21 mouse cellular contexts compared by ENCODE assay signal in genomic region chr11:107783861-107784754, GRCm38 (mm10). TPM values are rescaled to one million over a fixed set of nuclear protein-coding genes. Genes with fewer than 3 reads are reported as not detected.
DNase-seq lines count a peak whose midpoint lies in the region; ATAC-seq lines count a peak whose summit lies in the region.
"Had no signal": no experiment of that assay in that cellular context is flagged by ENCODE, and none has a peak within 500 bp of the region (broad histone marks: within the 10 kb centered on the region; RNA-seq: fewer than 3 reads in every experiment).

No protein-coding gene starts in this region.

- H3K27me3 ChIP-seq in hindbrain, embryonic 14.5 days (ENCODE audit: control insufficient read depth, insufficient read depth, low read length): no peaks in the 10 kb centered on the region
- no peaks in the 10 kb centered on the region for H3K27me3 ChIP-seq in hindbrain, embryonic 16.5 days (replicated peaks; ENCODE audit: control insufficient read depth, insufficient read depth, low read length)
- peaks cover 3% of the 10 kb centered on the region for H3K27me3 ChIP-seq in liver, embryonic 12.5 days (replicated peaks)

- no peak overlapping the region for H3K27ac ChIP-seq in hindbrain, embryonic 14.5 days
- no peak overlapping the region for H3K27ac ChIP-seq in hindbrain, embryonic 16.5 days (ENCODE audit: low read depth, low read length)
- H3K27ac ChIP-seq in liver, embryonic 12.5 days: no peak overlapping the region
- H3K27ac ChIP-seq: heart, embryonic 15.5 days; hindbrain, embryonic 10.5 days had no signal

- no peaks in the 10 kb centered on the region for H3K9me3 ChIP-seq in hindbrain, embryonic 14.5 days (ENCODE audit: control insufficient read depth, low read length)
- no peaks in the 10 kb centered on the region for H3K9me3 ChIP-seq in hindbrain, embryonic 16.5 days (ENCODE audit: control insufficient read depth, low read length)
- H3K9me3 ChIP-seq in liver, embryonic 12.5 days (replicated peaks): no peaks in the 10 kb centered on the region; the same call in 1 of the 2 replicates
- H3K9me3 ChIP-seq: heart, embryonic 15.5 days had no signal

- no peak overlapping the region for H3K4me2 ChIP-seq in hindbrain, embryonic 14.5 days (replicated peaks)
- no peak overlapping the region for H3K4me2 ChIP-seq in hindbrain, embryonic 16.5 days (ENCODE audit: low read length)
- H3K4me2 ChIP-seq in liver, embryonic 12.5 days: no peak overlapping the region
- H3K4me2 ChIP-seq: heart, embryonic 15.5 days; liver, embryonic 11.5 days had no signal

- peak; percentile 66 for DNase-seq in hindbrain, embryonic 14.5 days (ENCODE audit: low spot score)
- peak; percentile 55 for DNase-seq in 416B (ENCODE audit: low read depth)
- DNase-seq in Muller cell, postnatal 12 days (ENCODE audit: inconsistent ontology term): peak; percentile 26
- DNase-seq in urinary bladder, postnatal 36 days (ENCODE audit: low spot score in 2 of 2): no peak
- no peak for DNase-seq in cerebellum, postnatal 10 days
- DNase-seq: adrenal gland, postnatal 36 days; heart, adult 18-20 months; kidney, adult 18-20 months; kidney, postnatal 25 days; right cerebral cortex, postnatal 14 days; thymus, postnatal 4 days had no signal

- no peak overlapping the region for H3K4me3 ChIP-seq in hindbrain, embryonic 14.5 days (replicated peaks; ENCODE audit: low read length)
- H3K4me3 ChIP-seq in hindbrain, embryonic 16.5 days (ENCODE audit: low read length): no peak overlapping the region
- no peak overlapping the region for H3K4me3 ChIP-seq in liver, embryonic 12.5 days
- H3K4me3 ChIP-seq: erythroblast, embryonic 14.5 days; heart, embryonic 15.5 days; hindbrain, embryonic 10.5 days; myocyte had no signal

- no peak overlapping the region for H3K9ac ChIP-seq in hindbrain, embryonic 14.5 days
- H3K9ac ChIP-seq in hindbrain, embryonic 16.5 days (ENCODE audit: low read depth, low read length): no peak overlapping the region
- no peak overlapping the region for H3K9ac ChIP-seq in liver, embryonic 12.5 days
- H3K9ac ChIP-seq: heart, embryonic 15.5 days had no signal

- no peak for ATAC-seq in hindbrain, embryonic 14.5 days (ENCODE audit: low FRiP score)
- ATAC-seq in hindbrain, embryonic 16.5 days: no peak
- peak; percentile 56 for ATAC-seq in megakaryocyte, adult 5-6 weeks (ENCODE audit: poor library complexity, severe bottlenecking)
- no peak for ATAC-seq in liver, embryonic 12.5 days

- WGBS in hindbrain, embryonic 14.5 days: 89% methylated on average over 7 of the region's 8 CpGs
- WGBS in hindbrain, embryonic 16.5 days: 89% methylated on average over 7 of the region's 8 CpGs
- 74% methylated on average over 8 of the region's 8 CpGs for WGBS in liver, embryonic 12.5 days (ENCODE audit: insufficient replicate concordance)

- peaks cover 5% of the 10 kb centered on the region; the same call in 1 of the 2 replicates for H3K36me3 ChIP-seq in hindbrain, embryonic 14.5 days (replicated peaks; ENCODE audit: control insufficient read depth, insufficient read depth)
- no peaks in the 10 kb centered on the region for H3K36me3 ChIP-seq in hindbrain, embryonic 16.5 days (ENCODE audit: control insufficient read depth, insufficient read depth, low read length)
- no peaks in the 10 kb centered on the region for H3K36me3 ChIP-seq in liver, embryonic 12.5 days
- H3K36me3 ChIP-seq: heart, embryonic 15.5 days had no signal

- peaks cover 10% of the 10 kb centered on the region for H3K4me1 ChIP-seq in hindbrain, embryonic 14.5 days (replicated peaks; ENCODE audit: control insufficient read depth, insufficient read depth, low read length)
- H3K4me1 ChIP-seq in hindbrain, embryonic 16.5 days (ENCODE audit: control insufficient read depth, insufficient read depth, low read depth, low read length): peaks cover 8% of the 10 kb centered on the region
- H3K4me1 ChIP-seq in liver, embryonic 12.5 days: no peaks in the 10 kb centered on the region
- H3K4me1 ChIP-seq: heart, embryonic 15.5 days had no signal

RNA-seq across cellular contexts. Expression of gene Cacng4, which starts 10.2 kb away (rescaled TPM):
- 58.2 and 63.1 TPM in 2 replicates for polyA plus RNA-seq in hindbrain, embryonic 14.5 days (2014; fragmentation: Nextera tagmentation; extraction: Ambion mirVana)
- 46.0 and 48.2 TPM in 2 replicates for polyA plus RNA-seq in hindbrain, embryonic 16.5 days (2015; fragmentation: Nextera tagmentation; extraction: Ambion mirVana)
- not detected in 2 replicates for total RNA-seq in megakaryocyte, adult 5-6 weeks (2015)
- total RNA-seq in megakaryocyte, adult 5-6 weeks (2017): not detected in 2 replicates
- polyA plus RNA-seq in liver, embryonic 12.5 days (2016; fragmentation: Nextera tagmentation; extraction: Ambion mirVana): 0.61 and 0.68 TPM in 2 replicates
- total RNA-seq: gastrocnemius, adult 18-20 months; megakaryocyte-erythroid progenitor cell, adult 5-6 weeks had no signal
- polyA plus RNA-seq: erythroblast, embryonic 14.5 days had no signal

Comparison
In these comparisons a context has a peak if more than half of its experiments do, and no peak if none do; other contexts are left out.
1. DNase-seq: peak in hindbrain, embryonic 14.5 days (single experiment), 416B (single experiment) and Muller cell, postnatal 12 days (single experiment); none in urinary bladder, postnatal 36 days (0 of 2) and cerebellum, postnatal 10 days (0 of 2).
2. RNA of gene Cacng4, which starts 10.2 kb away (polyA plus RNA-seq): 58.2 to 63.1 TPM in hindbrain, embryonic 14.5 days and 46.0 to 48.2 TPM in hindbrain, embryonic 16.5 days; 0.61 to 0.68 TPM in liver, embryonic 12.5 days; every median in the first group is over 10 times any median in the second.